8 mouse cellular contexts compared by ENCODE assay signal in genomic region chr6:142524635-142525308, GRCm38 (mm10). TPM values are rescaled to one million over a fixed set of nuclear protein-coding genes. Genes with fewer than 3 reads are reported as not detected.
DNase-seq lines count a peak whose midpoint lies in the region; ATAC-seq lines count a peak whose summit lies in the region.

No protein-coding gene starts in this region.

- H3K27me3 ChIP-seq in intestine, embryonic 14.5 days (replicated peaks; ENCODE audit: control insufficient read depth, insufficient read depth, low read length) = no peaks in the 10 kb centered on the region
- H3K27me3 ChIP-seq in limb, embryonic 10.5 days (ENCODE audit: low read depth, poor library complexity, severe bottlenecking) = no peaks in the 10 kb centered on the region
- no peaks in the 10 kb centered on the region for H3K27me3 ChIP-seq in midbrain, embryonic 15.5 days (replicated peaks)

- no peak overlapping the region for H3K9ac ChIP-seq in intestine, embryonic 14.5 days (ENCODE audit: low read length)
- no peak overlapping the region for H3K9ac ChIP-seq in midbrain, embryonic 15.5 days

- no peaks in the 10 kb centered on the region for H3K9me3 ChIP-seq in intestine, embryonic 14.5 days (ENCODE audit: control insufficient read depth, low read length)
- no peaks in the 10 kb centered on the region for H3K9me3 ChIP-seq in limb, embryonic 10.5 days (replicated peaks)
- no peaks in the 10 kb centered on the region for H3K9me3 ChIP-seq in midbrain, embryonic 15.5 days

- no peak overlapping the region for H3K27ac ChIP-seq in intestine, embryonic 14.5 days (ENCODE audit: low read depth)
- H3K27ac ChIP-seq in limb, embryonic 10.5 days = no peak overlapping the region
- H3K27ac ChIP-seq in midbrain, embryonic 15.5 days = no peak overlapping the region

- H3K4me2 ChIP-seq in intestine, embryonic 14.5 days (ENCODE audit: low read length) = no peak overlapping the region
- no peak overlapping the region for H3K4me2 ChIP-seq in midbrain, embryonic 15.5 days

- WGBS in intestine, embryonic 14.5 days = 7% methylated on average over 4 of the region's 4 CpGs
- WGBS in limb, embryonic 10.5 days = 14% methylated on average over 4 of the region's 4 CpGs
- 6% methylated on average over 4 of the region's 4 CpGs for WGBS in midbrain, embryonic 15.5 days

- H3K4me1 ChIP-seq in intestine, embryonic 14.5 days (replicated peaks; ENCODE audit: control insufficient read depth, insufficient read depth, low read length) = no peaks in the 10 kb centered on the region; the same call in 1 of the 2 replicates
- no peaks in the 10 kb centered on the region for H3K4me1 ChIP-seq in limb, embryonic 10.5 days
- no peaks in the 10 kb centered on the region for H3K4me1 ChIP-seq in midbrain, embryonic 15.5 days

- no peak overlapping the region for H3K4me3 ChIP-seq in intestine, embryonic 14.5 days (ENCODE audit: low read depth, low read length)
- H3K4me3 ChIP-seq in limb, embryonic 10.5 days = no peak overlapping the region
- H3K4me3 ChIP-seq in midbrain, embryonic 15.5 days = no peak overlapping the region

- H3K36me3 ChIP-seq in intestine, embryonic 14.5 days (ENCODE audit: control insufficient read depth, insufficient read depth, low read length) = no peaks in the 10 kb centered on the region
- no peaks in the 10 kb centered on the region for H3K36me3 ChIP-seq in limb, embryonic 10.5 days
- H3K36me3 ChIP-seq in midbrain, embryonic 15.5 days (replicated peaks) = no peaks in the 10 kb centered on the region

- ATAC-seq in intestine, embryonic 14.5 days (replicated peaks; ENCODE audit: low FRiP score, low TSS enrichment, low read depth) = peak; percentile 59
- ATAC-seq in midbrain, embryonic 15.5 days (replicated peaks) = peak; percentile 88

- DNase-seq in 416B (ENCODE audit: low read depth) (peak; percentile 71), NIH3T3 (ENCODE audit: low read depth) (peak; percentile 80)
- DNase-seq in cerebellum, postnatal 36 days = peak; percentile 56 to 65
- DNase-seq in gastrocnemius, postnatal 10 days = peak; percentile 70
- peak; percentile 83 for DNase-seq in intestine, embryonic 14.5 days (ENCODE audit: low spot score)
- DNase-seq in limb, embryonic 10.5 days (ENCODE audit: low spot score) = peak; percentile 79
- DNase-seq in telencephalon, adult 2 months (ENCODE audit: low read depth, low spot score) = peak; percentile 13

RNA-seq across cellular contexts. Expression of gene Ldhb, which starts 17.0 kb away (rescaled TPM):
- total RNA-seq in gastrocnemius, postnatal 10 days (2021) = 10 to 100 TPM; 90.6 to 93.5 TPM
- 149 and 183 TPM in 2 replicates for polyA plus RNA-seq in intestine, embryonic 14.5 days (2014; fragmentation: Nextera tagmentation; extraction: Ambion mirVana)
- polyA plus RNA-seq in limb, embryonic 10.5 days (2016; fragmentation: Nextera tagmentation; extraction: Ambion mirVana) = 408 and 535 TPM in 2 replicates
- polyA plus RNA-seq in midbrain, embryonic 15.5 days (2015; fragmentation: Nextera tagmentation; extraction: Ambion mirVana) = 450 and 468 TPM in 2 replicates

RNA-seq across cellular contexts. Expression of gene Kcnj8, which starts 46.6 kb away (rescaled TPM):
- 10 to 100 TPM; 20.3 to 20.8 TPM for total RNA-seq in gastrocnemius, postnatal 10 days (2021)
- polyA plus RNA-seq in intestine, embryonic 14.5 days (2014; fragmentation: Nextera tagmentation; extraction: Ambion mirVana) = 52.2 and 55.3 TPM in 2 replicates
- polyA plus RNA-seq in limb, embryonic 10.5 days (2016; fragmentation: Nextera tagmentation; extraction: Ambion mirVana) = 0.09 and 0.16 TPM in 2 replicates
- 14.8 and 15.8 TPM in 2 replicates for polyA plus RNA-seq in midbrain, embryonic 15.5 days (2015; fragmentation: Nextera tagmentation; extraction: Ambion mirVana)

RNA-seq across cellular contexts. Expression of gene Gys2, which starts 51.9 kb away (rescaled TPM):
- under 1 TPM in 1 of 2 experiments, not detected in 1; 0.16 TPM for total RNA-seq in gastrocnemius, postnatal 10 days (2021)
- polyA plus RNA-seq in intestine, embryonic 14.5 days (2014; fragmentation: Nextera tagmentation; extraction: Ambion mirVana) = not detected in 2 replicates
- polyA plus RNA-seq in limb, embryonic 10.5 days (2016; fragmentation: Nextera tagmentation; extraction: Ambion mirVana) = not detected in 2 replicates
- 0.06 and 0.12 TPM in 2 replicates for polyA plus RNA-seq in midbrain, embryonic 15.5 days (2015; fragmentation: Nextera tagmentation; extraction: Ambion mirVana)

Comparison
In these comparisons a context has a peak if more than half of its experiments do, and no peak if none do; other contexts are left out.
1. DNase-seq: peak in every context shown above with its lines; median percentile 83 in intestine, embryonic 14.5 days; 80 in NIH3T3; 79 in limb, embryonic 10.5 days; 71 in 416B; 70 in gastrocnemius, postnatal 10 days; 60 in cerebellum, postnatal 36 days; 13 in telencephalon, adult 2 months.
2. RNA of gene Kcnj8, which starts 46.6 kb away (polyA plus RNA-seq): 52.2 to 55.3 TPM in intestine, embryonic 14.5 days and 14.8 to 15.8 TPM in midbrain, embryonic 15.5 days; 0.09 to 0.16 TPM in limb, embryonic 10.5 days; every median in the first group is over 10 times any median in the second.